Mouse (Mus musculus) kidney, adult 2 months (tissue): Measurements from ENCODE around the gene Dmtf1.

Experiments
- CTCF ChIP-seq: fragments of 200-500 bp; conservative IDR thresholded peaks from 2 replicates; pipeline ENCODE4 v1.5.1; 2011; ENCODE audit warnings: low read depth, mild to moderate bottlenecking, control low read depth, low read length, moderate library complexity, mixed read lengths; ENCODE audit not compliant: insufficient read depth, insufficient read length
- POLR2A ChIP-seq: fragments of 200-500 bp; IDR thresholded peaks from one replicate; pipeline ENCODE4 v1.6.1; 2011; ENCODE audit warnings: low read depth, low read length, control low read depth

DNA sequence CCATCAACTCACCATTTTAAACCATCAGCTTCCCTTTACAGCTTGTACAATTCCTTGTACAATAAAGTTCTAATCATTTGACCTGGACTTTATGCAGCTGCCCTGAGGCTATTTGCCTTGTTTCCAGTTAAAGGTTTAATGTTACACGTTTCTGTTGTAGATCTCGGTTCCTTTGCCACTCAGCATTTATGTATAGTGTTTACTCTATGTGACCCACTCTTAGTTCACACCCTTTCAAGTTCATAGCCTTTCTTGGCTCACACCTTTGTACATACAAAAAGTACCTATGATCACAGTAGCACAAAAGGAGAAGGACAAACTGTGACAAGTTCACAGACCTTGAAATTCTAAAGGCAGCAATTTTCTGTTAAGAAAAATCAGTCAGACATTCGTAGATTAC, 26.0 kb downstream of the Dmtf1 start:
- no peak for TF ChIP-seq CTCF
- TF ChIP-seq POLR2A: no peak
